Mouse (Mus musculus) olfactory bulb, adult 2 months (tissue): ENCODE results near the gene Med12l.

Experiments used
- CTCF ChIP-seq: fragments of 200-500 bp; IDR thresholded peaks from 2 replicates; pipeline ENCODE4 v1.5.1; 2012; ENCODE audit warnings: low read depth, mild to moderate bottlenecking, low read length, moderate library complexity; ENCODE audit not compliant: insufficient read depth
- POLR2A ChIP-seq: fragments of 200-500 bp; IDR thresholded peaks from 2 replicates; pipeline ENCODE4 v1.6.1; 2012; ENCODE audit warnings: mild to moderate bottlenecking, low read depth, low read length, moderate library complexity; ENCODE audit not compliant: insufficient read depth

DNA sequence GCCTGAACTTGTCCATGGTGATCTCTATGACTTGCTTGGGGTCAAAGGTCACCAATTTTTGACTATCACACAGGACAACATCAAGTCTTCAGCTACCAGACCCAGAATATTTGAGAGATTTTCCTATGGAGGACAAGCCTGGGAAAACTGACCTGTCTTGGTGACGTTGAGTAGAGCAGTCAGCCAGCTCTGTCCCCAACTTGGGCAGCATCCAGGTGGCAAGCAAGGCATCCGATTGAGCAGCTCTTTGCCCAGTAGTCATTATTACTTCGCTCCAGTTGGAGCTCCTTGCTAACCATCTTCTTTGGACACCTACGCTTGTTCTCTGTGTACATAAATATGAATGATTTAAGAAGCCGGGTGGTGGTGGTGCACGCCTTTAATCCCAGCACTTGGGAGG is 265.2 kb downstream of the Med12l start:
- TF ChIP-seq CTCF, result no peak
- no peak for TF ChIP-seq POLR2A
